Mouse (Mus musculus) cortical plate, adult 2 months (tissue): ENCODE data around the gene Mrpl10. TPM values are rescaled to one million over a fixed set of nuclear protein-coding genes. Genes with fewer than 3 reads are reported as not detected.

Experiments
- H3K27ac ChIP-seq: fragments of 200-500 bp; 2 replicates; pipeline ENCODE4 v1.5.1; 2012; ENCODE audit warnings: low read length, control low read depth, inconsistent platforms; ENCODE audit not compliant: insufficient read depth
- H3K4me1 ChIP-seq: fragments of 200-500 bp; 2 replicates; pipeline ENCODE4 v1.6.1; 2011; ENCODE audit warnings: low read length; ENCODE audit not compliant: control insufficient read depth, insufficient read depth
- H3K4me3 ChIP-seq: fragments of 200-500 bp; 2 replicates; pipeline ENCODE4 v1.5.1; 2011; ENCODE audit warnings: mild to moderate bottlenecking, low read length, control low read depth; ENCODE audit not compliant: insufficient read depth
- CTCF ChIP-seq: fragments of 200-500 bp; IDR thresholded peaks from 2 replicates; pipeline ENCODE4 v1.5.1; 2011; ENCODE audit warnings: mild to moderate bottlenecking, control low read depth, low read length; ENCODE audit not compliant: insufficient read depth; ENCODE audit errors: extremely low read depth
- POLR2A ChIP-seq: fragments of 200-500 bp; IDR thresholded peaks from 2 replicates; pipeline ENCODE4 v1.6.1; 2011; ENCODE audit warnings: mild to moderate bottlenecking, low read length, control low read depth; ENCODE audit not compliant: insufficient read depth; ENCODE audit errors: extremely low read depth
- polyA plus RNA-seq: library from polyadenylated mRNA; depleted of rRNA; stranded (reverse); fragments of >200 nt; gene quantifications from 2 replicates; pipeline ENCODE4 v1.2.3, GENCODE M21; 2012

The Mrpl10 gene
- polyA plus RNA-seq, 1 experiment = 67.7 TPM

GRCm38 (mm10) chr11:97048090-97048650 is 6.8 kb downstream of the Mrpl10 start:
- no peak overlapping the region for H3K27ac ChIP-seq
- H3K4me3 ChIP-seq = no peak overlapping the region
- peaks cover 4% of the 10 kb centered on the region for H3K4me1 ChIP-seq
- TF ChIP-seq POLR2A (no peak), CTCF (no peak)

GRCm38 (mm10) chr11:97049492-97050085 is 8.2 kb downstream of the Mrpl10 start:
- Histone ChIP-seq H3K27ac (no peak overlapping the region), H3K4me1 (peaks cover 4% of the 10 kb centered on the region)
- TF ChIP-seq CTCF (no peak), POLR2A (no peak)

DNA sequence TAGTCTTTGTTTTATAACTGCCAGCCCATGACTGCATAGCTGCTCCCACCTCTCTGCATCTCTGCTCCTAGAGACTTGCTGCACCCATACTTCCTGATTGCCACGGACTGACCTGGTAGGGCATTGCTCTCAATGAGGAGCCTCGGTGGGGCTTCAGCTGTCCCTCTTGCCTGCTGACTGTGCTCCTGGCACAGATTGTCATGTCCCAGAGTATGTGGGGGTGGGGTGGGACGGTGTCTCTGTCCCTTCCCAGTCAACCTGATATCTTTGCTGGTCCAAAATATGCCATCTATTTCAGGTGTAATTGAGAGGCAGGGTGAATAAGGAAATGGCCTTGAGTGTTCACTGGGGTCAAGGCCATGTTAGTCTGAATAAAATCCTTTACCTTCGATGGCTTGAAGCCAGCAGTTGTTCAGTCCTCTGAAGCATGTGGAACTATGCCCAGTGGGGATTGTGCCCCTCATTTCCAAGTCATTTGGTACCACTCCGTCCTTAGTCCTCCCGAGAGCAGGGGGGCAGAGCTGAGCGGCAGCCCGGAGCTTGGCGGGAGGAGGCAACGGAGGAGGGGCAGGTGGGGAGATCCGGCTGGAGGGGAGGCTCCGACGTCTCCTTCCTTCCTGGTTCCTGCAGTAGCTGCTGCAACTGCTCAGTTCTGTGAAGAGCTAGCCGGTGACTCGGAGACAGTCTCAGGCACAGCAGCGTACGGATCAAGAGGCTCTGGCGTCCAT is 9.0 kb downstream of the Mrpl10 start, which contains the start of gene Osbpl7:
TSS of gene Osbpl7 (plus strand) at position 413 of the 728 bp plus-strand sequence.
- Histone ChIP-seq H3K4me1 (peaks cover 1% of the 10 kb centered on the region; the same call in 1 of the 2 replicates), H3K27ac (no peak within 1 kb of the TSS), H3K4me3 (peak within 1 kb of the TSS; percentile 54)
- TF ChIP-seq CTCF = peak; percentile 40; the same call in 1 of the 2 replicates
- TF ChIP-seq POLR2A = peak; percentile 84

More at GRCm38 (mm10) chr11:97049492-97050085, 8.2 kb downstream of the Mrpl10 start:
- H3K4me3 ChIP-seq = no peak overlapping the region

DNA sequence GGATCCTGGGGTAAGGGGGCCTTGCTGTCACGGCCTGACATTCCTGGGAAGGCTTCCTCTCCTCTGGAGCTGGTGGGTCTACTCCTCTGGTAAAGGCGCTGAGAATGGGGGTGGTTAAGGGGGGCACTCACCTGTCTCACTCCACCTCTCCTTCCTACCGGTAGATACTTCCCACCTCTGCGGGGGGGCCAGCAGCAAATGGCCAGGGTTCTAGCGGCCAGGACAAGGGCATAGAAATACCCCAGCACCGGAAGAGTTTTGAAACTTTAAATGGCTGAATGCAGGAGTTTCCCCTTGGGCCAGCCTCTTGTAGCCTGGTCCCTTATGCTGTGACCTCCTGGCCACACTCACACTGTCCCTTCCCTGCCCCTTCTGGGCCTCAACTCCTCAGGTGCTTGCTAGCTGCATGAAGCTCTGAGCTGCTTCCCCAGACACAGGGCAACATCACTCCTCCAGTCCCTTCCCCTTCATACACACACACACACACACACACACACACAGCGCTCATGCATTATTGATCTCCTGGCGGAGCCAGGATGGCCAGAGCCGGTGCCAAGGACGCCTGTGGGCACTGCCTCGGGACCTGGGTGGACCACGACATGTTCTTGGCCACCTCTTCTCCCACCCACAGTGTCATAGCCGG is 9.7 kb downstream of the Mrpl10 start:
- H3K27ac ChIP-seq = no peak overlapping the region
- TF ChIP-seq CTCF (no peak), POLR2A (no peak)
- H3K4me3 ChIP-seq = peak overlapping the region; percentile 54
- H3K4me1 ChIP-seq = peaks cover 1% of the 10 kb centered on the region; the same call in 1 of the 2 replicates

DNA sequence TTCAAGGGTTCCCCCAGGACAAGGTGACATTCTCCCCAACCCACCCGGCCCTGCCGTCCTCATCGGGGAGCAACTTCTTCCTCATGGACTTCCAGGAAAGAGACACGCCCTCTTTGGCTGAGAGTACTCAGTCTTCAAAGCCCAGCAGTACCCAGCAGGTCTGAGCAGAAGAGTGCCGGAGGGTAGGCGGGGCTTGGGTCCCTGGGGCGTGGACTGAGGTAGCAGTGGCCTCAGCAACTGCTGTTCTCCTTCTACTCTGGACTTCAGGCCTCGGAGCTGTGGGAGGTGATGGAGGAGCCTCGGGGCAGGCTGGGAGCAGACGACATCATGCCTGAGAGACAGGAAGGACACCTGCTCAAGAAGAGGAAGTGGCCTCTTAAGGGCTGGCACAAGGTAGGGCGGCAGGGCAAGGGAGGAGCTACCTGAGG is 10.9 kb downstream of the Mrpl10 start:
- TF ChIP-seq CTCF = no peak
- TF ChIP-seq POLR2A = no peak

GRCm38 (mm10) chr11:97063274-97063920 is 22.0 kb downstream of the Mrpl10 start:
- H3K4me1 ChIP-seq = no peaks in the 10 kb centered on the region
- no peak for TF ChIP-seq POLR2A
- no peak for TF ChIP-seq CTCF
- no peak overlapping the region for H3K4me3 ChIP-seq
- peak overlapping the region; percentile 28; the same call in 1 of the 2 replicates for H3K27ac ChIP-seq

More for the DNA sequence above, 10.9 kb downstream of the Mrpl10 start:
- H3K4me1 ChIP-seq = peaks cover 1% of the 10 kb centered on the region; the same call in 1 of the 2 replicates
- H3K4me3 ChIP-seq = peak overlapping the region; percentile 54; the same call in 1 of the 2 replicates
- no peak overlapping the region for H3K27ac ChIP-seq

DNA sequence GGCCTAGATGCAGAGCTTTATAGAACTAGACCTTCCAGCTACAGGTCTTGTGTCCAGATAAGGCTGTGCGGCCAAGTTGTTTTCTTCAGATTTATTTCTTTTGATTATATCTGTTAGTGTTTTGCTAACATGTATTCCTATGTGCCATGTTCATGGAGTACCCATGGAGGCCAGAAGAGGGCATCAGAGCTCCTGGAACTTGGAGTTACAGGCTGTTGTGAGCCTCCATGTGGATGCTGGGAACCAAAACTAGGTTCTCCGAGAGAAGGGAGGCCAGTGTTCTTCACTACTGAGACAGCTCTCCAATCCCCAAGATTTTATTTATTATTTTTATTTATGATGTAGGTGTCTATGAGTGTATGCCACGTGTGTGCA is 22.5 kb downstream of the Mrpl10 start:
- no peak for TF ChIP-seq CTCF
- no peak for TF ChIP-seq POLR2A
- peak overlapping the region; percentile 28; the same call in 1 of the 2 replicates for H3K27ac ChIP-seq

GRCm38 (mm10) chr11:97065538-97066295 is 24.4 kb downstream of the Mrpl10 start:
- no peak for TF ChIP-seq CTCF
- TF ChIP-seq POLR2A = no peak
- H3K27ac ChIP-seq = no peak overlapping the region

More for the DNA sequence above, 22.5 kb downstream of the Mrpl10 start:
- no peaks in the 10 kb centered on the region for H3K4me1 ChIP-seq
- no peak overlapping the region for H3K4me3 ChIP-seq

More at GRCm38 (mm10) chr11:97065538-97066295, 24.4 kb downstream of the Mrpl10 start:
- Histone ChIP-seq H3K4me1 (peaks cover 2% of the 10 kb centered on the region; the same call in 1 of the 2 replicates), H3K4me3 (no peak overlapping the region)
